Mouse (Mus musculus) retina, postnatal 1 day (tissue): ENCODE data around the gene Btg2.

ENCODE experiments used
- DNase-seq: peaks from one replicate; pipeline ENCODE4 v3.0.0-alpha.2; 2012

Btg2 gene

GRCm38 (mm10) chr1:134078802-134079476 is at the start of gene Btg2:
Gene Btg2 (minus strand): TSS chr1:134079120.
- DNase-seq, result peak; percentile 98

DNA sequence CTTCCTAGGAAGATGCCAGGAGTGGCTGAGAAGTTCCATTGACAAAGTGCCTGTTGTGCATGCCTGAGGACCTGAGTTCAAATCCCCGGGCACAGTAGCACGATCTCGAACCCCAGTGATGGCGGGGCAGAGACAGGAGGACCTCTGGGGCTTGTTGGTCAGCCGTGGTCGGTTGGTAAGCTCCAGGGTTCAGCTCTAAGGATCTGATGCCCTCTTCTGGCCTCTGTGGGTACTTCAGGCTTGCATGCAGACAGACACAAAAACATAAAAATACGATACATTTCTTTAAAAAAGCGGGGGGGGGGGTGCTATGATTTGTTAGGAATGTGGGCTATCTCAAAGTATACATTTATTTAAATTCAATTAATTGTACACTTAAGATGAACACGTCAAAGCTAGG is 43.3 kb upstream of the Btg2 start:
- DNase-seq, result peak; percentile 69

GRCm38 (mm10) chr1:134120179-134120578 is 41.3 kb upstream of the Btg2 start:
- DNase-seq, result peak; percentile 86

- DNase-seq, result no peak
Measured at GRCm38 (mm10) chr1:134117110-134117509, 38.2 kb upstream of the Btg2 start.

GRCm38 (mm10) chr1:134115424-134115823 is 36.5 kb upstream of the Btg2 start:
- peak; percentile 27 for DNase-seq

- DNase-seq, result peak; percentile 0
Measured at GRCm38 (mm10) chr1:134114730-134115129, 35.8 kb upstream of the Btg2 start.

- no peak for DNase-seq
Measured at GRCm38 (mm10) chr1:134114018-134114417, 35.1 kb upstream of the Btg2 start.

DNA sequence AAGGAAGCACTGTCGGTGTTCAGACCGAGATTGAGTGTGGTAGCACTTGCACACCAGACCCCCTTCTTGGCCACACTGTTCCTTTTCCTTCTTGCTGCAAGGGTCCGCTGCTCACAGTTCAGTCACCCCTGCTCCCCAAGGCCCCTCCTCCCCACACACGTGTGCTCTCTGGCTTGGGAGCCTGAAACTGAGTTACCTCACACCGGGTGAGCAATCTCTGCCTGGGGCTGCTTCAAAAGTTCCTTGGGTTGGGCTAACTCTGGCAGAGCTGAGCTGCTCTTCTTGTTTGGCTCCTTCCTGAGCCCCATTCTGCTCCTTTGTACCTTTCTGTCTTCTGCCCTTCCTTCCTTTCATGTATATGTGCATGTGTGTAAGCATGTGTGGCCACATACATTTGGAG is 34.6 kb upstream of the Btg2 start:
- no peak for DNase-seq

- no peak for DNase-seq
Measured at GRCm38 (mm10) chr1:134110979-134111378, 32.1 kb upstream of the Btg2 start, which contains the start of gene Chit1. Gene Chit1 (plus strand): TSS chr1:134111242.

DNA sequence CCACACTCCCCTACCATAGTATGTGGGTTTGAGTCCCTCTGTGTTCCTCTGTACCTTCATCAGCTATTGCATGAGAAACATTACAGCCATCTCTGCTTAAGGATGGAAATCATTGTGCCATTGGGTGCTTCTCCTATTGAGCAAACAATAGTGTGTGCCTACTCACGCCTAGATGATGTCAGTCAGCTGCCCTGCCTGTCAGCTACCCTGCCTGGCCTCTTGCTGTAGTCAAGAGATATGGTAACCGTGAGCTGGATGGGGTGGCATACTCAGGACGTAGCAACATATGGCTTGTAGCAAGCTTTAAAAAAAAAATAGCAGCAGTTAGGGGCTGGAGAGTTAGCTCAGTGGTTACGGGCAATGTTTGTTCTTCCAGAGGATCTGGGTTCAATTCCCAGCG is 31.5 kb upstream of the Btg2 start:
- no peak for DNase-seq

DNA sequence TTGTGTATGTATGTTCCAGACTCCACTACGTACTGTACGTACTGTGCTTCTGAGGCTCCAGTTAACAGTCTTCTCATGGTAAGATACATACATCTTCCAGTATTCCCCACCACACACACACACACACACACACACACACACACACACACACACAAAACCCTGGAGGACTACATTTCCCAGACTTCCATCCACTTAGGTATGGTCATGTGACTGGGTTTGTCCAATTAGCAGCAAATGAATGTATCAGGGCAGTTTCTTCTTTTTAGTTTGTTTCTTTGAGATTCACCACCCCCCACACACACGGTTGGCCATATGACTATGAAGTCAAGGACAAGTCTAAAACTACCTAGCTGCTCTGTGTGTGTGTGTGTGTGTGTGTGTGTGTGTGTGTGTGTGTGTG is 31.1 kb upstream of the Btg2 start:
- peak; percentile 43 for DNase-seq

DNA sequence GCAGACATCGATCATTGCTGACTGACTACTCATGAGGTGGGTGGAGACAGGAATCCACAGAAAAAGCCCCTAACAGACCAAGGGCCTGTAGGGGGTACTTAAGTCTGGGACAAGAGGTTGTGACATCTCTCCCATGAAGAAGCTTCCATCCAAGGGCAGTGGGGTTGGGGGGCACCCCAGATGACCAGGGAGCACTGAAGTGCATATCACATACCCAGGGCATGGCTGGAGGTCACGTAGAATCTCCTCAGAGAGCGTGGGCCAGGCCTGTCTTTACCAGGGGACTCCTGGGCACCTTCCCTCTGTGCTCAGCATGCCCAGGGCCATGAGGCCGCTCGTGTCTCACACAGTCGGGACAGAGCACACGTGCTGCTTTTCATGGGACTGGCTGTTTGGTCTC is 28.9 kb upstream of the Btg2 start:
- DNase-seq, result no peak

- peak; percentile 79 for DNase-seq
Measured at GRCm38 (mm10) chr1:134106719-134107118, 27.8 kb upstream of the Btg2 start.

GRCm38 (mm10) chr1:134105764-134106430 is 27.0 kb upstream of the Btg2 start:
- no peak for DNase-seq

- no peak for DNase-seq
Measured at GRCm38 (mm10) chr1:134105043-134105763, 26.3 kb upstream of the Btg2 start.

DNA sequence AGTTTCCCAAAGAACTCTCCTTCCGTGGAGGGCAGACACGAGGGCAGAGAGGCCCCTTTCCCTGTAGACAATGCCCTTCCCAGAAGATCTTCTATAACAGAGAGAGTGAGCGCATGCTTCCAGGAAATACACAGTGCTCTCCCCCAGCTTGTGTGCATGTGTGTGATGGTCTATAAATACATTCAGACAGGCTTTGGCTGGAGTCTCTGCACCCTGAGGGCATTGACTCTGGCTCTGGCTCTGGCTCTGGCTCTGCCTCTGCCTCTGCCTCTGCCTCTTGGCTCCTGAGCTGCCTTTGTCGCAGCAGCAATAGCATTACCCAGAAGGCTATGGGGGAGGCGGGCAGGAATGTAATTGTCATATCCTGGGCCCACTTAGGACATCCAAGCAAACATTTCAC is 24.9 kb upstream of the Btg2 start:
- DNase-seq, result peak; percentile 59

DNA sequence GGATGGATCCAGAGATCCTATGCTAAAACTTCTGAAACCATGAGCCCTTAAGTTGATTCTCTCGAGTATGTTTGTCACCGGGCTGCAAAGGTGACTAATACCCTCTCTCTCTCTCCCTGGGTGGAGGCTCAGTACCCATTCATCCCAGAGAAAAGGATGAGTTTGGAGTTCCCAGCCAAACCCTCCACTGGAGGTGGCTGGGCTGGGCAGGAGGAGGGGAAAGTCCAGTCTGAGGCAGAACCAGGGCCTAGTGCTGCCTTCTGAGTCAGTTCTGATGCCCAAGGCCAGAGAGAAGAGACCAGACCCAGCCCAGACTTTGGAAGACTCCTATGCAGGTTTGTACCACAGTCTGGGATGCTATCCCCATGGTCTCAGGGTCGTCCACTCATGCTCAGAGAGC is 22.7 kb upstream of the Btg2 start:
- DNase-seq, result no peak

GRCm38 (mm10) chr1:134100928-134101327 is 22.0 kb upstream of the Btg2 start:
- no peak for DNase-seq

DNA sequence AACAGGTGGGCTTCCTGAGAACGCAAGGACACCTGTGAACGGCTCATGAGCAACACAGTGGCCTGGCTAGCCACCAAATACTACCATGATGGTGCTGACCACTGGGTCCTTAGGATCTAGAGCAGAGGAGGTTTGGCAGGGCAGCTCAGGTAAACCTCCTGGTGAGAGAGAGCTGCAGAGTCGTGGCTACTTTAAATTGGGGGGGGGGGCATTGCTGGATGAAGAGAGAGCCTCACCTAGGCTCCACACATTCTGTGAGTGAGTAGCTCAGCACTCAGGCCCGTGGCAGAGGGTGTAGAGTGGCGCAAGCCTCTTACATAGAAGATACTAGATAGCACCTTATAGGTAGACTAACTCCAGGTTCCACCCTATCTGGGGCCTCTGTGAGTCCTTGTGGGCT is 21.5 kb upstream of the Btg2 start:
- DNase-seq, result no peak

DNA sequence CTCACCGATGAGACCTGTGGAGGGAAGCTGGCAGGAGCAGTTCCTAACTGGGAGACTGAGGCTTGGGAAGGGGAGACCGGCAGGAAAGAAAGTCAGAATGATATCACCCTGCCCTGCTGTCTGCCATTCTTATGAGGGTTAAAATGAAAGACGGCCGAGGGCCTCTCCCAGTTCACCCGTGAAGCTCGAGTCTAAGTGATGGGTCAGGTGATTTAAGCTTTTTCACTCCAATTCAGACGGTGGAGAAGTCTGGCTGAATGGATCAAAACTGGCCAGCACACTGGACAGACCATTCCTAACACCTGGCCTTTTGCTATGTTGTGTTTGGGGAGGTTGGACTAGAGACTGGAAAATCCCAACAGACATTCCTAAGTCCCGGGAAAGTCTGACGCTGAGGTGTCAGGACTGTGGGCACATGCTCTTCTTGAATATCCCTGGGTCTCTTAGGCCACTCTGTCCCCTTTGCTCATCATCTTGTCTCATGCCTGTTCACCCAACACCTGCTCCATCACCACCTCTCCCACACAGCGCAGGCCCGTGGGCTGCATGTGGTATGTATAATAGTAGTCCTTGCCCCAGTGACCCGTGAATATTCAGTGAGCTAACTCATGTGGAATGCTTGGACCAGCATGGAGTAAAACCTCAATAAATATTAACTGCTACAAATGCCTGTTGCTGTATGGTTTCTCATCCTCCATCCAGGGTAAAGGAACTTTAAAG is 20.8 kb upstream of the Btg2 start:
- DNase-seq, result no peak

- peak; percentile 91 for DNase-seq
Measured at GRCm38 (mm10) chr1:134098726-134099515, 20.0 kb upstream of the Btg2 start.

DNA sequence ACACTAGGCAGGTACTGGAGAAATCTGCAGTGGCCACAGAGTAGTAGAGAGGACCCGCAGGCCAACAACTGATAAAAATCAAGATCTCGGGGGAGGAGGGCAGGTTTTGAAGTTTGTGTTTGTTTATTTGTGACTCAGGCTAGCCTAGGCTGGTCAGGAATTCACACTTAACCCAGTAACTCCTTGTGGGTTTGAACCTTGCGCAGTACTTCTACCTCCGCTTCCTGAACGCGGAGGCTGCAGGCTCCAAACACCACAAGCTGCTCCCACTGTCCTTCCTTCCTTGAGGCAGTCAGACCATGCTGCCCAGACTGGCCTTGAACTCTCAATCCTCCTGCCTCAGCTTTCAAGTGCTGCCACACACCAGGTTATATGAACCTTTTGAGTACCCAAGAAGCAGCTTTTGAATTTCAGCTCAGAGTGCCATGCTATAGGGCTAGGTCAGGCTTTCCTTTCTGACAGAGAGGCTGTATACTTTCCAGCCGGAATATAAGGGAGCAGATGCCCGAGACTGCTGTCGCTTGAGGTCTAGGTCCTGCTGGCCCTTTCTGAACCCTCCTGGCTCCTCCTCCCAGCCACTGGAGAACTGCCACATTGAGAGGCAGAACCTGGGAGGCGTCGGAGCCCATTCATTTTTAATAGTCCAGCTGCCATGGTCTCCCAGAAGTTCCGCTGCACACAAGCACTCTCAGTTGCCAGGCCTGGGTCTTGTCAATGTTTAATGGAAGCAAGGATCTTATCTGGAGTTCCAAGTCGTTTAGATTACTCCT is 19.2 kb upstream of the Btg2 start:
- peak; percentile 32 for DNase-seq
